Mouse (Mus musculus) liver, adult 2 months (tissue): ENCODE measurements around the gene Ssmem1. TPM values are rescaled to one million over a fixed set of nuclear protein-coding genes. Genes with fewer than 3 reads are reported as not detected.
A peak's percentile ranks its signal among the peaks of the same experiment; 100 is the strongest.

ENCODE experiments used
- DNase-seq: peaks from one replicate; pipeline ENCODE4 v3.0.0-alpha.2; 2011; ENCODE audit warnings: low read depth, low spot score; ENCODE audit errors: extremely low read depth
- H3K27ac ChIP-seq: fragments of 200-500 bp; replicated peaks from 2 replicates; pipeline ENCODE4 v1.5.1; 2012; ENCODE audit warnings: low read depth, mild to moderate bottlenecking, control low read depth, inconsistent platforms, low read length; ENCODE audit not compliant: insufficient read depth
- H3K27me3 ChIP-seq: fragments of 200-500 bp; 2 replicates; pipeline ENCODE4 v1.6.1; 2012; ENCODE audit warnings: mild to moderate bottlenecking, moderate library complexity, low read length, inconsistent platforms; ENCODE audit not compliant: control insufficient read depth, insufficient read depth
- H3K36me3 ChIP-seq: fragments of 200-500 bp; 2 replicates; pipeline ENCODE4 v1.6.1; 2012; ENCODE audit warnings: low read length, inconsistent platforms; ENCODE audit not compliant: control insufficient read depth, insufficient read depth
- H3K4me1 ChIP-seq: fragments of 200-500 bp; 2 replicates; pipeline ENCODE4 v1.6.1; 2011; ENCODE audit warnings: low read length; ENCODE audit not compliant: control insufficient read depth, insufficient read depth
- H3K4me3 ChIP-seq: fragments of 200-500 bp; 2 replicates; pipeline ENCODE4 v1.5.1; 2011; ENCODE audit warnings: low read depth, mild to moderate bottlenecking, control low read depth, low read length, moderate library complexity; ENCODE audit not compliant: insufficient read depth
- H3K79me2 ChIP-seq: fragments of 200-500 bp; 2 replicates; pipeline ENCODE4 v1.6.1; 2012; ENCODE audit warnings: inconsistent platforms, mild to moderate bottlenecking, low read length, moderate library complexity; ENCODE audit not compliant: control insufficient read depth, insufficient read depth
- H3K9ac ChIP-seq: fragments of 200-500 bp; 2 replicates; pipeline ENCODE4 v1.6.1; 2012; ENCODE audit warnings: low read depth, mild to moderate bottlenecking, control low read depth, inconsistent platforms, low read length
- CTCF ChIP-seq: fragments of 200-500 bp; IDR thresholded peaks from 2 replicates; pipeline ENCODE4 v1.5.1; 2011; ENCODE audit warnings: low read depth, low read length, control low read depth
- POLR2A ChIP-seq: fragments of 200-500 bp; IDR thresholded peaks from 2 replicates; pipeline ENCODE4 v1.6.1; 2011; ENCODE audit warnings: low read length, control low read depth; ENCODE audit not compliant: insufficient read depth; ENCODE audit errors: extremely low read depth
- WGBS: fragments of 180-500 bp; shearing (Covaris S2); methylation state at CpG from one replicate; pipeline ENCODE4 v1.1.7; 2018; 5-methylcytosine and 5-hydroxymethylcytosine counted together
- polyA plus RNA-seq: library from polyadenylated mRNA; depleted of rRNA; stranded (reverse); fragments of >200 nt; gene quantifications from 2 replicates; pipeline ENCODE4 v1.2.3, GENCODE M21; 2012; rRNA removed
- total RNA-seq: library from RNA; depleted of rRNA; stranded (reverse); fragments of >200 nt; gene quantifications from 2 replicates; pipeline ENCODE4 v1.2.3, GENCODE M21; 2014; rRNA removed

The Ssmem1 gene
- total and polyA plus RNA-seq, 2 experiments: not detected

- peak; percentile 35 for DNase-seq
- Histone ChIP-seq H3K4me1 (peaks cover 8% of the 10 kb centered on the region; the same call in 1 of the 2 replicates), H3K36me3 (no peaks in the 10 kb centered on the region), H3K27me3 (no peaks in the 10 kb centered on the region), H3K79me2 (no peaks in the 10 kb centered on the region), H3K27ac (no peak overlapping the region), H3K4me3 (no peak overlapping the region), H3K9ac (no peak overlapping the region)
- 41% methylated on average over 6 of the region's 6 CpGs for WGBS
- no peak for TF ChIP-seq CTCF
- TF ChIP-seq POLR2A: no peak
Observed at GRCm38 (mm10) chr6:30563575-30563974, 53.9 kb downstream of the Ssmem1 start.

GRCm38 (mm10) chr6:30564051-30564450, 54.4 kb downstream of the Ssmem1 start:
- Histone ChIP-seq H3K27ac (no peak overlapping the region), H3K36me3 (no peaks in the 10 kb centered on the region), H3K9ac (no peak overlapping the region), H3K4me3 (no peak overlapping the region), H3K79me2 (no peaks in the 10 kb centered on the region), H3K27me3 (no peaks in the 10 kb centered on the region), H3K4me1 (peaks cover 8% of the 10 kb centered on the region; the same call in 1 of the 2 replicates)
- TF ChIP-seq CTCF: no peak
- TF ChIP-seq POLR2A: no peak
- WGBS: 62% methylated on average over 6 of the region's 6 CpGs
- peak; percentile 18 for DNase-seq

- WGBS: 90% methylated on average over 5 of the region's 5 CpGs
- Histone ChIP-seq H3K79me2 (no peaks in the 10 kb centered on the region), H3K4me1 (peaks cover 8% of the 10 kb centered on the region; the same call in 1 of the 2 replicates), H3K27ac (no peak within 1 kb of the TSS), H3K4me3 (no peak within 1 kb of the TSS), H3K27me3 (no peaks in the 10 kb centered on the region), H3K9ac (no peak within 1 kb of the TSS), H3K36me3 (no peaks in the 10 kb centered on the region)
- DNase-seq: no peak
- TF ChIP-seq POLR2A (no peak), CTCF (no peak)
Observed at GRCm38 (mm10) chr6:30568069-30568468, 58.4 kb downstream of the Ssmem1 start, which contains the start of gene Cpa4. Gene Cpa4, plus strand, starts transcription at chr6:30568369.

- no peaks in the 10 kb centered on the region for H3K79me2 ChIP-seq
- H3K36me3 ChIP-seq: no peaks in the 10 kb centered on the region
- H3K4me1 ChIP-seq: peaks cover 7% of the 10 kb centered on the region; the same call in 1 of the 2 replicates
- WGBS: 94% methylated on average over 10 of the region's 10 CpGs
- H3K27ac ChIP-seq: no peak overlapping the region
- no peak for TF ChIP-seq POLR2A
- TF ChIP-seq CTCF: no peak
- DNase-seq: no peak
- no peaks in the 10 kb centered on the region for H3K27me3 ChIP-seq
- no peak overlapping the region for H3K4me3 ChIP-seq
- H3K9ac ChIP-seq: no peak overlapping the region
Observed at GRCm38 (mm10) chr6:30569331-30569730, 59.7 kb downstream of the Ssmem1 start.

Other genes with a start within 250 kb of the Ssmem1 start
- gene Ube2h, start 205.3 kb upstream of the Ssmem1 start, total RNA-seq: 30.7 and 30.9 TPM in 2 replicates
- gene Ube2h, start 205.3 kb upstream of the Ssmem1 start, polyA plus RNA-seq: 43.3 and 57.2 TPM in 2 replicates
- gene Zc3hc1, start 118.8 kb upstream of the Ssmem1 start, total RNA-seq: 7.2 and 8.2 TPM in 2 replicates
- gene Zc3hc1, start 118.8 kb upstream of the Ssmem1 start, polyA plus RNA-seq: 7.3 and 11.0 TPM in 2 replicates
- gene Klhdc10, start 108.0 kb upstream of the Ssmem1 start, total RNA-seq: 18.8 and 25.0 TPM in 2 replicates
- 18.9 and 19.0 TPM in 2 replicates for gene Klhdc10, start 108.0 kb upstream of the Ssmem1 start, polyA plus RNA-seq
- gene Tmem209, start 66 bp upstream of the Ssmem1 start, total RNA-seq: 9.2 and 12.0 TPM in 2 replicates
- gene Tmem209, start 66 bp upstream of the Ssmem1 start, polyA plus RNA-seq: 18.4 and 23.5 TPM in 2 replicates
- 6.5 and 32.6 TPM in 2 replicates for gene Cpa2, start 31.7 kb downstream of the Ssmem1 start, total RNA-seq
- gene Cpa2, start 31.7 kb downstream of the Ssmem1 start, polyA plus RNA-seq: 0.12 TPM in 1 of 2 replicates, not detected in the other
- gene Cpa4, start 58.5 kb downstream of the Ssmem1 start, total RNA-seq: not detected in 2 replicates
- not detected in 2 replicates for gene Cpa4, start 58.5 kb downstream of the Ssmem1 start, polyA plus RNA-seq
- not detected in 2 replicates for gene Cpa5, start 101.2 kb downstream of the Ssmem1 start, total RNA-seq
- not detected in 2 replicates for gene Cpa5, start 101.2 kb downstream of the Ssmem1 start, polyA plus RNA-seq
- 23.2 and 76.8 TPM in 2 replicates for gene Cpa1, start 129.4 kb downstream of the Ssmem1 start, total RNA-seq
- 0.26 and 0.58 TPM in 2 replicates for gene Cpa1, start 129.4 kb downstream of the Ssmem1 start, polyA plus RNA-seq
- gene Cep41, start 183.9 kb downstream of the Ssmem1 start, total RNA-seq: 2.5 TPM in 2 replicates
- 1.3 and 1.4 TPM in 2 replicates for gene Cep41, start 183.9 kb downstream of the Ssmem1 start, polyA plus RNA-seq
- gene Mest, start 213.7 kb downstream of the Ssmem1 start, total RNA-seq: 1.9 and 9.4 TPM in 2 replicates
- gene Mest, start 213.7 kb downstream of the Ssmem1 start, polyA plus RNA-seq: 7.1 and 8.6 TPM in 2 replicates